Mouse (Mus musculus) embryonic facial prominence, embryonic 12.5 days (tissue): ENCODE results near the gene Xpo6. TPM values are rescaled to one million over a fixed set of nuclear protein-coding genes. Genes with fewer than 3 reads are reported as not detected.

Source experiments
- ATAC-seq: fragments of 200-750 bp; cut with Nextera tagmentation; 2 replicates; pipeline ENCODE4 v1.8.0; 2017; ENCODE audit not compliant: insufficient number of reproducible peaks, insufficient read depth, low FRiP score, low TSS enrichment
- H3K27ac ChIP-seq: fragments of 300-500 bp; sonication (generic); 2 replicates; pipeline ENCODE4 v1.5.1; 2016; ENCODE audit warnings: mild to moderate bottlenecking
- H3K27me3 ChIP-seq: fragments of 300-500 bp; sonication (generic); 2 replicates; pipeline ENCODE4 v1.6.1; 2016; ENCODE audit warnings: mild to moderate bottlenecking, moderate library complexity
- H3K36me3 ChIP-seq: fragments of 300-500 bp; sonication (generic); 2 replicates; pipeline ENCODE4 v1.6.1; 2016; ENCODE audit warnings: mild to moderate bottlenecking
- H3K4me1 ChIP-seq: fragments of 300-500 bp; sonication (generic); 2 replicates; pipeline ENCODE4 v1.6.1; 2016
- H3K4me2 ChIP-seq: fragments of 300-500 bp; sonication (generic); replicated peaks from 2 replicates; pipeline ENCODE4 v1.6.1; 2016; ENCODE audit warnings: mild to moderate bottlenecking, moderate library complexity
- H3K4me3 ChIP-seq: fragments of 300-500 bp; sonication (generic); 2 replicates; pipeline ENCODE4 v1.5.1; 2016; ENCODE audit warnings: mild to moderate bottlenecking
- H3K9ac ChIP-seq: fragments of 300-500 bp; sonication (generic); 2 replicates; pipeline ENCODE4 v1.6.1; 2016; ENCODE audit warnings: mild to moderate bottlenecking, moderate library complexity
- H3K9me3 ChIP-seq: fragments of 300-500 bp; sonication (generic); 2 replicates; pipeline ENCODE4 v1.6.1; 2016; ENCODE audit warnings: mild to moderate bottlenecking, moderate library complexity
- WGBS: fragments of 180-500 bp; shearing (Covaris S2); methylation state at CpG from one replicate; pipeline ENCODE4 v1.1.7; 2016; 5-methylcytosine and 5-hydroxymethylcytosine counted together
- polyA plus RNA-seq: library from polyadenylated mRNA; unstranded; fragments of >200 nt; fragmentation: Nextera tagmentation; extraction: Ambion mirVana; gene quantifications from 2 replicates; pipeline ENCODE4 v1.2.1, GENCODE M21; 2016

Gene Xpo6
- polyA plus RNA-seq, 1 experiment from 2014 or later: 78.5 TPM

- Histone ChIP-seq H3K4me1 (peaks cover 7% of the 10 kb centered on the region; the same call in 1 of the 2 replicates), H3K4me3 (no peak overlapping the region), H3K27ac (no peak overlapping the region), H3K4me2 (no peak overlapping the region), H3K9ac (no peak overlapping the region), H3K36me3 (peaks cover 9% of the 10 kb centered on the region; the same call in 1 of the 2 replicates), H3K27me3 (no peaks in the 10 kb centered on the region), H3K9me3 (no peaks in the 10 kb centered on the region)
- ATAC-seq: no peak
- whole genome bisulfite sequencing: 90% methylated on average over 1 of the region's 1 CpGs
Observed at GRCm38 (mm10) chr7:126189517-126189916, 10.8 kb downstream of the Xpo6 start.

GRCm38 (mm10) chr7:126185999-126186398 lies 14.3 kb downstream of the Xpo6 start:
- Histone ChIP-seq H3K27ac (no peak overlapping the region), H3K9ac (no peak overlapping the region), H3K4me1 (peaks cover 19% of the 10 kb centered on the region), H3K27me3 (no peaks in the 10 kb centered on the region), H3K4me2 (no peak overlapping the region), H3K36me3 (peaks cover 6% of the 10 kb centered on the region; the same call in 1 of the 2 replicates), H3K4me3 (no peak overlapping the region), H3K9me3 (no peaks in the 10 kb centered on the region)
- no peak for ATAC-seq

- Histone ChIP-seq H3K4me1 (peaks cover 24% of the 10 kb centered on the region), H3K4me2 (no peak overlapping the region), H3K4me3 (no peak overlapping the region), H3K27me3 (no peaks in the 10 kb centered on the region), H3K9ac (no peak overlapping the region), H3K9me3 (no peaks in the 10 kb centered on the region), H3K36me3 (no peaks in the 10 kb centered on the region; the same call in 1 of the 2 replicates), H3K27ac (no peak overlapping the region)
- no peak for ATAC-seq
- WGBS: 83% methylated on average over 1 of the region's 1 CpGs
Observed at GRCm38 (mm10) chr7:126183583-126183982, 16.7 kb downstream of the Xpo6 start.

GRCm38 (mm10) chr7:126181487-126181886 lies 18.8 kb downstream of the Xpo6 start:
- Histone ChIP-seq H3K4me3 (no peak overlapping the region), H3K27ac (no peak overlapping the region), H3K9ac (no peak overlapping the region), H3K27me3 (no peaks in the 10 kb centered on the region), H3K4me1 (peaks cover 24% of the 10 kb centered on the region), H3K36me3 (no peaks in the 10 kb centered on the region; the same call in 1 of the 2 replicates), H3K9me3 (no peaks in the 10 kb centered on the region), H3K4me2 (no peak overlapping the region)
- ATAC-seq: no peak

- Histone ChIP-seq H3K9me3 (no peaks in the 10 kb centered on the region), H3K36me3 (no peaks in the 10 kb centered on the region; the same call in 1 of the 2 replicates), H3K4me3 (no peak overlapping the region), H3K27ac (no peak overlapping the region), H3K9ac (no peak overlapping the region), H3K4me1 (peaks cover 24% of the 10 kb centered on the region), H3K4me2 (no peak overlapping the region), H3K27me3 (no peaks in the 10 kb centered on the region)
- 61% methylated on average over 3 of the region's 3 CpGs for WGBS
- ATAC-seq: no peak
Observed at GRCm38 (mm10) chr7:126180956-126181355, 19.3 kb downstream of the Xpo6 start.

- Histone ChIP-seq H3K4me1 (peaks cover 17% of the 10 kb centered on the region), H3K4me2 (no peak overlapping the region), H3K36me3 (no peaks in the 10 kb centered on the region; the same call in 1 of the 2 replicates), H3K4me3 (no peak overlapping the region), H3K27me3 (no peaks in the 10 kb centered on the region), H3K27ac (no peak overlapping the region), H3K9ac (no peak overlapping the region), H3K9me3 (no peaks in the 10 kb centered on the region)
- no peak for ATAC-seq
Observed at GRCm38 (mm10) chr7:126178804-126179203, 21.5 kb downstream of the Xpo6 start.

- H3K27me3 ChIP-seq: no peaks in the 10 kb centered on the region
- 0 out of 2 replicates have a peak, but pooled peaks cover 8% of the 10 kb centered on the region for H3K36me3 ChIP-seq
- peaks cover 6% of the 10 kb centered on the region for H3K4me1 ChIP-seq
- 95% methylated on average over 12 of the region's 12 CpGs for WGBS
- H3K27ac ChIP-seq: no peak overlapping the region
- H3K9me3 ChIP-seq: no peaks in the 10 kb centered on the region
- no peak overlapping the region for H3K9ac ChIP-seq
- no peak overlapping the region for H3K4me2 ChIP-seq
- no peak for ATAC-seq
- H3K4me3 ChIP-seq: no peak overlapping the region
Observed at GRCm38 (mm10) chr7:126175999-126176398, 24.3 kb downstream of the Xpo6 start.

GRCm38 (mm10) chr7:126175456-126175855 lies 24.8 kb downstream of the Xpo6 start:
- WGBS: 87% methylated on average over 7 of the region's 7 CpGs
- H3K27me3 ChIP-seq: no peaks in the 10 kb centered on the region
- peaks cover under 1% of the 10 kb centered on the region; the same call in 1 of the 2 replicates for H3K4me1 ChIP-seq
- H3K27ac ChIP-seq: no peak overlapping the region
- ATAC-seq: no peak
- H3K36me3 ChIP-seq: 0 out of 2 replicates have a peak, but pooled peaks cover 8% of the 10 kb centered on the region
- H3K9me3 ChIP-seq: no peaks in the 10 kb centered on the region
- H3K4me2 ChIP-seq: no peak overlapping the region
- H3K9ac ChIP-seq: no peak overlapping the region
- H3K4me3 ChIP-seq: no peak overlapping the region

GRCm38 (mm10) chr7:126174863-126175262 lies 25.4 kb downstream of the Xpo6 start:
- no peak for ATAC-seq
- H3K9me3 ChIP-seq: no peaks in the 10 kb centered on the region
- H3K4me2 ChIP-seq: no peak overlapping the region
- H3K27ac ChIP-seq: no peak overlapping the region
- 0 out of 2 replicates have a peak, but pooled peaks cover 8% of the 10 kb centered on the region for H3K36me3 ChIP-seq
- no peak overlapping the region for H3K4me3 ChIP-seq
- H3K27me3 ChIP-seq: no peaks in the 10 kb centered on the region
- 85% methylated on average over 2 of the region's 2 CpGs for WGBS
- H3K4me1 ChIP-seq: no peaks in the 10 kb centered on the region
- H3K9ac ChIP-seq: no peak overlapping the region

- Histone ChIP-seq H3K27ac (no peak overlapping the region), H3K4me3 (no peak overlapping the region), H3K4me1 (no peaks in the 10 kb centered on the region), H3K4me2 (no peak overlapping the region), H3K9ac (no peak overlapping the region), H3K9me3 (no peaks in the 10 kb centered on the region), H3K36me3 (peaks cover 21% of the 10 kb centered on the region; the same call in 1 of the 2 replicates), H3K27me3 (no peaks in the 10 kb centered on the region)
- no peak for ATAC-seq
- WGBS: 84% methylated on average over 3 of the region's 3 CpGs
Observed at GRCm38 (mm10) chr7:126172001-126172400, 28.3 kb downstream of the Xpo6 start.

GRCm38 (mm10) chr7:126168584-126168983 lies 31.7 kb downstream of the Xpo6 start:
- no peak for ATAC-seq
- no peaks in the 10 kb centered on the region for H3K27me3 ChIP-seq
- no peak overlapping the region for H3K4me2 ChIP-seq
- no peaks in the 10 kb centered on the region for H3K9me3 ChIP-seq
- peaks cover 47% of the 10 kb centered on the region for H3K36me3 ChIP-seq
- H3K9ac ChIP-seq: no peak overlapping the region
- 92% methylated on average over 6 of the region's 6 CpGs for WGBS
- no peak overlapping the region for H3K4me3 ChIP-seq
- no peaks in the 10 kb centered on the region for H3K4me1 ChIP-seq
- no peak overlapping the region for H3K27ac ChIP-seq

- no peak for ATAC-seq
- H3K9ac ChIP-seq: no peak overlapping the region
- no peaks in the 10 kb centered on the region for H3K4me1 ChIP-seq
- H3K27ac ChIP-seq: no peak overlapping the region
- no peak overlapping the region for H3K4me2 ChIP-seq
- H3K36me3 ChIP-seq: peaks cover 50% of the 10 kb centered on the region
- H3K4me3 ChIP-seq: no peak overlapping the region
- H3K9me3 ChIP-seq: no peaks in the 10 kb centered on the region
- no peaks in the 10 kb centered on the region for H3K27me3 ChIP-seq
- WGBS: 17% methylated on average over 3 of the region's 3 CpGs
Observed at GRCm38 (mm10) chr7:126167426-126167825, 32.9 kb downstream of the Xpo6 start.

- Histone ChIP-seq H3K27ac (no peak overlapping the region), H3K36me3 (peaks cover 43% of the 10 kb centered on the region), H3K9ac (no peak overlapping the region), H3K4me1 (no peaks in the 10 kb centered on the region), H3K9me3 (no peaks in the 10 kb centered on the region), H3K27me3 (no peaks in the 10 kb centered on the region), H3K4me3 (no peak overlapping the region), H3K4me2 (no peak overlapping the region)
- no peak for ATAC-seq
Observed at GRCm38 (mm10) chr7:126166571-126166970, 33.7 kb downstream of the Xpo6 start.
